8 mouse cellular contexts compared by ENCODE assay signal in genomic region chr19:6384128-6384527, GRCm38 (mm10). TPM values are rescaled to one million over a fixed set of nuclear protein-coding genes. Genes with fewer than 3 reads are reported as not detected.
A peak's percentile ranks its signal among the peaks of the same experiment; 100 is the strongest.
DNase-seq lines count a peak whose midpoint lies in the region; ATAC-seq lines count a peak whose summit lies in the region.

Pygm (plus strand) TSS chr19:6384399.

- H3K4me3 ChIP-seq in liver, embryonic 11.5 days (ENCODE audit: low read depth, low read length): no peak within 1 kb of the TSS
- no peak within 1 kb of the TSS for H3K4me3 ChIP-seq in embryonic facial prominence, embryonic 11.5 days (ENCODE audit: low read depth, low read length)
- peak within 1 kb of the TSS; percentile 68 for H3K4me3 ChIP-seq in heart, embryonic 16.5 days (ENCODE audit: low read length)
- H3K4me3 ChIP-seq in liver, embryonic 16.5 days (ENCODE audit: low read depth, low read length): no peak within 1 kb of the TSS

- no peak for ATAC-seq in liver, embryonic 11.5 days (replicated peaks; ENCODE audit: low FRiP score)
- ATAC-seq in embryonic facial prominence, embryonic 11.5 days (replicated peaks; ENCODE audit: insufficient number of reproducible peaks, low FRiP score, low TSS enrichment, low read depth): no peak
- ATAC-seq in heart, embryonic 16.5 days (replicated peaks; ENCODE audit: extremely low read depth, insufficient read depth, low FRiP score): peak; percentile 92
- ATAC-seq in liver, embryonic 16.5 days (ENCODE audit: low read depth): 0 out of 2 replicates have a peak, but pooled peaks have one; percentile 19
- no peak for ATAC-seq in activated CD4-positive, CD25-positive, alpha-beta regulatory T cell, adult 4 months

- H3K36me3 ChIP-seq in liver, embryonic 11.5 days (ENCODE audit: control insufficient read depth, insufficient read depth, low read length): no peaks in the 10 kb centered on the region
- no peaks in the 10 kb centered on the region for H3K36me3 ChIP-seq in embryonic facial prominence, embryonic 11.5 days (replicated peaks; ENCODE audit: control insufficient read depth, insufficient read depth, low read depth, low read length)
- 0 out of 2 replicates have a peak, but pooled peaks cover 3% of the 10 kb centered on the region for H3K36me3 ChIP-seq in heart, embryonic 16.5 days (ENCODE audit: control insufficient read depth, insufficient read depth)
- H3K36me3 ChIP-seq in liver, embryonic 16.5 days (ENCODE audit: control insufficient read depth, insufficient read depth): no peaks in the 10 kb centered on the region

- no peak within 1 kb of the TSS for H3K9ac ChIP-seq in liver, embryonic 11.5 days (ENCODE audit: low read depth, low read length)
- 0 out of 2 replicates have a peak within 1 kb of the TSS, but pooled peaks have one; percentile 22 for H3K9ac ChIP-seq in embryonic facial prominence, embryonic 11.5 days (replicated peaks; ENCODE audit: low read length)
- H3K9ac ChIP-seq in heart, embryonic 16.5 days (ENCODE audit: low read length): peak within 1 kb of the TSS; percentile 82
- H3K9ac ChIP-seq in liver, embryonic 16.5 days (ENCODE audit: low read depth, low read length): no peak within 1 kb of the TSS

- DNase-seq in liver: peak; percentile 53
- DNase-seq in liver, embryonic 11.5 days (ENCODE audit: low spot score): no peak
- DNase-seq in embryonic facial prominence, embryonic 11.5 days (ENCODE audit: low spot score): peak; percentile 50
- DNase-seq in kidney, postnatal 10 days: peak; percentile 90
- peak; percentile 70 for DNase-seq in ovary, postnatal 36 days (ENCODE audit: low spot score)

- peaks cover 2% of the 10 kb centered on the region; the same call in 1 of the 2 replicates for H3K27me3 ChIP-seq in liver, embryonic 11.5 days (replicated peaks; ENCODE audit: control insufficient read depth, insufficient read depth, low read length)
- H3K27me3 ChIP-seq in embryonic facial prominence, embryonic 11.5 days (ENCODE audit: control insufficient read depth, insufficient read depth, low read length): no peaks in the 10 kb centered on the region
- no peaks in the 10 kb centered on the region for H3K27me3 ChIP-seq in heart, embryonic 16.5 days (ENCODE audit: control insufficient read depth, insufficient read depth, low read length)
- no peaks in the 10 kb centered on the region for H3K27me3 ChIP-seq in liver, embryonic 16.5 days (ENCODE audit: control insufficient read depth, insufficient read depth, low read depth, low read length)

- 20% methylated on average over 7 of the region's 7 CpGs for WGBS in liver, embryonic 11.5 days
- WGBS in embryonic facial prominence, embryonic 11.5 days: 15% methylated on average over 7 of the region's 7 CpGs
- WGBS in heart, embryonic 16.5 days: 3% methylated on average over 7 of the region's 7 CpGs
- 24% methylated on average over 7 of the region's 7 CpGs for whole genome bisulfite sequencing in liver, embryonic 16.5 days (ENCODE audit: insufficient replicate concordance)

- peaks cover 17% of the 10 kb centered on the region for H3K4me1 ChIP-seq in liver, embryonic 11.5 days (replicated peaks; ENCODE audit: control insufficient read depth, insufficient read depth, low read length)
- peaks cover 3% of the 10 kb centered on the region for H3K4me1 ChIP-seq in embryonic facial prominence, embryonic 11.5 days (ENCODE audit: control insufficient read depth, insufficient read depth, low read length)
- H3K4me1 ChIP-seq in heart, embryonic 16.5 days (ENCODE audit: control insufficient read depth, insufficient read depth, low read length): peaks cover 32% of the 10 kb centered on the region
- H3K4me1 ChIP-seq in liver, embryonic 16.5 days (ENCODE audit: control insufficient read depth, low read depth, low read length): no peaks in the 10 kb centered on the region; the same call in none of the 2 replicates

- H3K4me2 ChIP-seq in liver, embryonic 11.5 days: no peak within 1 kb of the TSS; the same call in 1 of the 2 replicates
- no peak within 1 kb of the TSS for H3K4me2 ChIP-seq in embryonic facial prominence, embryonic 11.5 days (ENCODE audit: low read depth, low read length)
- H3K4me2 ChIP-seq in heart, embryonic 16.5 days (ENCODE audit: low read depth, low read length): peak within 1 kb of the TSS; percentile 68
- no peak within 1 kb of the TSS for H3K4me2 ChIP-seq in liver, embryonic 16.5 days (ENCODE audit: low read depth, low read length)

- no peak within 1 kb of the TSS; the same call in 1 of the 2 replicates for H3K27ac ChIP-seq in liver, embryonic 11.5 days (ENCODE audit: low read depth, low read length)
- no peak within 1 kb of the TSS for H3K27ac ChIP-seq in embryonic facial prominence, embryonic 11.5 days (replicated peaks; ENCODE audit: low read depth, low read length)
- peak within 1 kb of the TSS; percentile 96 for H3K27ac ChIP-seq in heart, embryonic 16.5 days (ENCODE audit: low read length)
- H3K27ac ChIP-seq in liver, embryonic 16.5 days (ENCODE audit: low read length): no peak within 1 kb of the TSS

- H3K9me3 ChIP-seq in liver, embryonic 11.5 days (ENCODE audit: control insufficient read depth, low read length): no peaks in the 10 kb centered on the region
- H3K9me3 ChIP-seq in embryonic facial prominence, embryonic 11.5 days (replicated peaks; ENCODE audit: control insufficient read depth, low read length): no peaks in the 10 kb centered on the region
- H3K9me3 ChIP-seq in heart, embryonic 16.5 days (replicated peaks; ENCODE audit: control insufficient read depth, low read length): no peaks in the 10 kb centered on the region
- no peaks in the 10 kb centered on the region for H3K9me3 ChIP-seq in liver, embryonic 16.5 days (replicated peaks; ENCODE audit: control insufficient read depth, low read length)

RNA-seq across cellular contexts. Expression of gene Pygm, which starts in this region (rescaled TPM):
- 1.4 and 4.3 TPM in 2 replicates for polyA plus RNA-seq in liver, embryonic 11.5 days (2014; fragmentation: Nextera tagmentation; extraction: Ambion mirVana)
- polyA plus RNA-seq in embryonic facial prominence, embryonic 11.5 days (2014; fragmentation: Nextera tagmentation; extraction: Ambion mirVana): 1.4 and 2.8 TPM in 2 replicates
- 362 and 381 TPM in 2 replicates for polyA plus RNA-seq in heart, embryonic 16.5 days (2015; fragmentation: Nextera tagmentation; extraction: Ambion mirVana)
- polyA plus RNA-seq in liver, embryonic 16.5 days (2015; fragmentation: Nextera tagmentation; extraction: Ambion mirVana): 5.8 and 11.2 TPM in 2 replicates
- 1 to 10 TPM; 3.7 to 8.0 TPM for polyA plus RNA-seq in activated CD4-positive, CD25-positive, alpha-beta regulatory T cell, adult 4 months (2017; shearing (Covaris generic))

Comparison
In these comparisons a context has a peak if more than half of its experiments do, and no peak if none do; other contexts are left out.
1. RNA of gene Pygm (polyA plus RNA-seq): 362 to 381 TPM in heart, embryonic 16.5 days; 5.8 to 11.2 TPM in liver, embryonic 16.5 days, 3.7 to 8.0 TPM in activated CD4-positive, CD25-positive, alpha-beta regulatory T cell, adult 4 months, 1.4 to 4.3 TPM in liver, embryonic 11.5 days and 1.4 to 2.8 TPM in embryonic facial prominence, embryonic 11.5 days; every median in the first group is over 10 times any median in the second.
2. ATAC-seq: peak in heart, embryonic 16.5 days (single experiment) and liver, embryonic 16.5 days (single experiment); none in liver, embryonic 11.5 days (single experiment), embryonic facial prominence, embryonic 11.5 days (single experiment) and activated CD4-positive, CD25-positive, alpha-beta regulatory T cell, adult 4 months (single experiment).
3. H3K9ac ChIP-seq: peak in embryonic facial prominence, embryonic 11.5 days (single experiment) and heart, embryonic 16.5 days (single experiment); none in liver, embryonic 11.5 days (single experiment) and liver, embryonic 16.5 days (single experiment).